Mouse (Mus musculus): ENCODE measurements around the gene Bnip2. TPM values are rescaled to one million over a fixed set of nuclear protein-coding genes. Genes with fewer than 3 reads are reported as not detected.

The Bnip2 gene
- polyA plus RNA-seq, 1 experiment from 2014 or later = 87.0 TPM

Other genes starting within 250 kb of the Bnip2 start
- 5.7 and 6.8 TPM in 2 replicates for gene Foxb1, start 228.5 kb upstream of the Bnip2 start, polyA plus RNA-seq (2016; fragmentation: Nextera tagmentation; extraction: Ambion mirVana)
- 185 and 196 TPM in 2 replicates for gene Gtf2a2, start 23.1 kb downstream of the Bnip2 start, polyA plus RNA-seq (2016; fragmentation: Nextera tagmentation; extraction: Ambion mirVana)
- gene Gcnt3, start 48.6 kb downstream of the Bnip2 start, polyA plus RNA-seq (2016; fragmentation: Nextera tagmentation; extraction: Ambion mirVana) = not detected in 2 replicates
- gene Fam81a, start 153.1 kb downstream of the Bnip2 start, polyA plus RNA-seq (2016; fragmentation: Nextera tagmentation; extraction: Ambion mirVana) = 7.2 and 9.5 TPM in 2 replicates
- 12.6 and 15.2 TPM in 2 replicates for gene Myo1e, start 217.9 kb downstream of the Bnip2 start, polyA plus RNA-seq (2016; fragmentation: Nextera tagmentation; extraction: Ambion mirVana)